Mouse (Mus musculus): Measurements from ENCODE around the gene A430033K04Rik.

A430033K04Rik gene

DNA sequence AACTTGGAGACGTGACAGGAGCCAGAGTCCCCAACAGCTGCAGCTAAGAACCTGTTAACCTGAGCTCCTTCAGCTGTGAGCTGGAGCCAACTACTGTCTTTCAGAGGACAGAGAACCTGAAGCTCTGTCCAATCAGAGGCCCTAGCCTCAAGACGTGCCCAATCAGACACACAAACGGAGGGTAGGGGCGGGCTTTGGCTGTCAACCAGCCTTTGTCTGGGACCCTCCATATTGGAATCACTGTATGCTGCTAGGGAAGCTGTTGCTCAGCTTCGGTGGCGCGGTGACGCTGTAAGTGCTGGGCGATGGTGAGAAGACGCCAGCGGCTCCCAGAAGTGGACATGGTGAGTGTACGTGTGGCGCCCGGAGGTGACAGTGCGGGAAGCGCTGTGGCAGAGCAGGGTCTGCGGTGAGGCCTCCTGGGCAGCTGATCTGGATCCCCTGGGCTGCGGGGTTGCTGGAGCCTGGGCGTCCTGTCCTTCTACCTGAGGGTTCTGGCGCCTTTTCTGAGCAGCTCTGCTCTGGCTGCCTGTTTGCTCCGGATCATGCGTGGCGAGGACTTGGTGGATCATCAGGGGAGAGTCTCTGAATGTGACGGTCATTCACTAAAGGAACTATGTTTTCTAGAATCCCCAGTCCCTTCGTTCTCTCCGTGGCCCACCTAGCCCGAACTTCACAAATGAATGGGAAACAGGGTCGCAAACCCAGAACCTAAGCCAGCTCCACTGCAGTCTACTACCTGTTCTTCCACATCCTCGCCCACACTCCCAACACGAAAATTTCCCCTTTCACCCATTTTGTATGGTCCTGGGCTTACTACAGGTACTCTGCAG, at the start of gene A430033K04Rik:
Gene A430033K04Rik, plus strand, starts transcription at position 215 of the 833 bp plus-strand sequence.
- peak; percentile 95 to 97 for DNase-seq

GRCm38 (mm10) chr5:138587396-138587795, 35.3 kb upstream of the A430033K04Rik start:
- peak; percentile 11 to 72 for DNase-seq

DNA sequence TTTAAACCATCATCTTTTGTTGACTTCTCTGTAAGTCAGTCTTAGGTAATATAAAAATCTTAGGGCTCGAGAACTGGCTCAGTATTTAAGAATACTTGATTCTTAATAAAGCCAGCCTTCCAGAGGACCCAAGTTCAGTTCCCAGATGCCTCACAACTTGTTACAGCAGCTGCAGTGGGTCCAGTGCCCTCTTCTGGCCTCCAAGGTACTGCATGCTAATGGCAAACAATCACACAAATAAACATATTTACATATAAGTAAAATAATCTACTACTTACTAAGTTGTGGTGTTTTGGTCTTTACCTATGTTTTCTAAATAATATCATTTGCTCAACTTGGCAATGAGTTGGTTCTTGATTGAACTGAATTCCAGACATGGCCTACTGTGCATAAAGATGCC, 4.3 kb upstream of the A430033K04Rik start:
- no peak for DNase-seq

DNA sequence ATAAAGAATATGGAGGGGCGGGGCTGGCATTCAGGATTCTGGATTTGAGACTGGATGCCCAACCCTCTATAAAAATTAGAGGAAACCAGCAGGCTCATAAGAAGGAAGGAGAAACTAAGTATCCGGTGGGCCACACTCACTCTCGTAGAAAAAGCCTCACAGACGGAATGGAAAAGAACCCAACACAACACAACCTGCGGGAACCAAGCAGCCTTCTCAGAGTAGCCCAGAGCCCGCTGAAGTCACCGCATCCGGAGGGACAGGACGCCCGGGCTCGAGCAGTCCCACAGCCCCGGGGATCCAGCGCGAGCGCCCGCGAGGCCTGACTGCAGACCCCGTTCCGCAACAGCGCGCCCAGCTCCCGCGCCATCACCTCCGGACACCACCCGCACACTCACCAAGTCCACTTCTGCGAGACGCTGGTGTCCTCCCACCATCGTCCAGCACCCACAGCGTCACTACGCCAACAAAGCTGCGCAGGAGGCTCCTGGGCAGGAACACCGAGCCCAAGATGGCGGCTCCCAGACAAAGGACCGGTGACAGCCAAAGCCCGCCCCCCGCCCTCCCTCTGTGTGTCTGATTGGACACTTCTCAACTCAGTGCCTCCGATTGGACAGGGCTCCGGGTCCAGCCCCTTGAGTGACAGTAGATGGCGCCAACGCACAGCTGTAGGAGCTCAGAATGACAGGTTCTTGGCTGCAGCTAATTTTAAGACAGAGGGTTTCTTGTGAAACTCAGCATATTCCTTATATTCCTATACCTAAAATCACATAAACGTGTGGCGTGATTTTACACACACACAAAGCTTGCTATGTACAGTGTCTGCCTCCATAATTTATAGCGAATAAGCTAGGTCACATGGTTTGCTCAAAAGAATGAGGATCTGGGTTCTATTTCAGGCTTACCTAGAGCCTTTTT, 3.2 kb upstream of the A430033K04Rik start, which contains the start of gene Zfp68:
Gene Zfp68, minus strand, starts transcription at position 551 of the 918 bp plus-strand sequence.
- DNase-seq: peak; percentile 95 to 96

- no peak for DNase-seq
These were observed 1.8 kb upstream of the A430033K04Rik start for GRCm38 (mm10) chr5:138620836-138621235.

DNA sequence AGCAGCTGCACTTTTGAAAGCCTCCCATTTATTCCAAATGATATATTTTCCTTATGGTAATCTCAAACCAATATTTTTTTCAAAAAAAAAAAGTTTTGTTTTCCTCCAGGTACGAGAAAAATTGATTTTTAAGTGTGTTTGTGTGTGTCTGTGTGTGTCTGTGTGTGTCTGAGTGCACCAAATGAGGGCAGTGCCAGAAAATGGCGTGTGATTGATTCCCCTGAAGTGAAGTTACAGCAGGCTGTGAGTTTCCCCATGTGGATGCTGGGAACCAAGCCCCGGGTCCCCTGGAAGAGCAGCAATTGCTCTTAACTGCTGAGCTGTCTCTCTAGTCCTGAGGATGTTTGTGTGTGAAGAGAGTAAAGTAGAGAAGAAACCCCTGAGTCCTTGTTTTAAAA, 818 bp downstream of the A430033K04Rik start:
- no peak for DNase-seq

DNA sequence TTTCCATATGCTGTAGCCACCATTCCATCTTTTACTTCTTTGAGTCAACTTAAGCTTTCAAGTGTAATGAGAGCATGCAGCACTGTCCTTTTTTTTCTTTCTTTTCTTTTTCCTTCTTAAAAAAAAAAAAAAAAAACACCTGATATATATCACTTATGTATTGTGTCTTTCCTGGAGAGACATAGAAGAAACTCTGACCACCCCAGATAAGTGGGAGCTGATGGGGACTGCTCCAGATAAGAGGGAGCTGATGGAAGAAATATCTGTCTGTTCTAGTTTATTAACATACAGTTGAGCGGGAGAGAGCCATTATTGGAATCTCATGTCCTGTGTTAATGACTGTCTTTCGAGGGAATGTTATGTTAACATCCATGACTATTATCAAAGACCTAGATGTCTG, 13.8 kb downstream of the A430033K04Rik start:
- DNase-seq: no peak

GRCm38 (mm10) chr5:138641081-138641480, 18.4 kb downstream of the A430033K04Rik start:
- no peak for DNase-seq

DNA sequence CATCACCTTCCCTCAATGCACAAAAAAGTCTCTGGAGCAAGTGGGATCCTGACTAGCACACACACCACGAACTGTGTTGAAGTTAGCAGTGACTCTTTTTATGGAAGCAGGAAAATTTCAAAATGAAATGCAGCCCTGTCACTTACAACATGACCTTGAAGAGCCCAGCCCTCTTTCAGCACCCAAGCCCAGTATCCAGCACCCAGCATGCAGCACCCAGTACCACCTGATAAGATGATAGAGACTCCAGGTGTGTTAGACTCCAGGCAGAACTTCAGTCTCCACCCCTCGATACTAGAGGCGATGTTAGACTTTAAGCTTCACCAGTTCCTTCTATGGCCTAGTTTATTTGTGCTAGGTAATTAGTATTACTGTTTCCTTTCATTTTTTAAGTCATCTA, 19.1 kb downstream of the A430033K04Rik start:
- DNase-seq: no peak

DNA sequence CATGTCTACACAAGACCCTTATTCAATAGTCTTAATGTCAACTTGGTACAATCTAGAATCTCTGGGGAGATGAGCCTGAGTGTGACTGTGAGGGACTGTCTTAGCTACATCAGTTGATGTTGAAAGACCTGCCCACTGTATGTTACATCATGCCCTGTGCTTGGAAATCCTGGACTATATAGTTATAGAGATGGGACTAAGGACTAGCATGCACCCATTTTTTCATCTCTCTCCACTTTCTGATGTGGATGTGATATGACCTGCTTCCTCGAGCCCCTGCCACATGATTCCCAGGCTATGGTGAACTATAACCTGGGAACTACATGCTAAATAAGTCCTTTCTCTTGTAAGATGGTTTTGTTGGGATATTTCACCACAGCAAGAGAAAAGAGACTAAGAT, 30.3 kb downstream of the A430033K04Rik start:
- no peak for DNase-seq

GRCm38 (mm10) chr5:138656477-138657156, 34.0 kb downstream of the A430033K04Rik start:
- DNase-seq: peak; percentile 26 to 41

GRCm38 (mm10) chr5:138657407-138657806, 34.7 kb downstream of the A430033K04Rik start:
- no peak for DNase-seq

- DNase-seq: peak; percentile 41 to 45
These were observed 35.2 kb downstream of the A430033K04Rik start for GRCm38 (mm10) chr5:138657854-138658253.

- DNase-seq: peak; percentile 11 to 25
These were observed 36.3 kb downstream of the A430033K04Rik start for GRCm38 (mm10) chr5:138658922-138659321.

GRCm38 (mm10) chr5:138683023-138683766, 60.5 kb downstream of the A430033K04Rik start:
- peak in 1 of 2 experiments; percentile 8 for DNase-seq

- DNase-seq: no peak
These were observed 61.2 kb downstream of the A430033K04Rik start for GRCm38 (mm10) chr5:138683821-138684220.

- no peak for DNase-seq
These were observed 64.8 kb downstream of the A430033K04Rik start for GRCm38 (mm10) chr5:138687453-138687852.

GRCm38 (mm10) chr5:138689254-138689653, 66.6 kb downstream of the A430033K04Rik start:
- no peak for DNase-seq

DNA sequence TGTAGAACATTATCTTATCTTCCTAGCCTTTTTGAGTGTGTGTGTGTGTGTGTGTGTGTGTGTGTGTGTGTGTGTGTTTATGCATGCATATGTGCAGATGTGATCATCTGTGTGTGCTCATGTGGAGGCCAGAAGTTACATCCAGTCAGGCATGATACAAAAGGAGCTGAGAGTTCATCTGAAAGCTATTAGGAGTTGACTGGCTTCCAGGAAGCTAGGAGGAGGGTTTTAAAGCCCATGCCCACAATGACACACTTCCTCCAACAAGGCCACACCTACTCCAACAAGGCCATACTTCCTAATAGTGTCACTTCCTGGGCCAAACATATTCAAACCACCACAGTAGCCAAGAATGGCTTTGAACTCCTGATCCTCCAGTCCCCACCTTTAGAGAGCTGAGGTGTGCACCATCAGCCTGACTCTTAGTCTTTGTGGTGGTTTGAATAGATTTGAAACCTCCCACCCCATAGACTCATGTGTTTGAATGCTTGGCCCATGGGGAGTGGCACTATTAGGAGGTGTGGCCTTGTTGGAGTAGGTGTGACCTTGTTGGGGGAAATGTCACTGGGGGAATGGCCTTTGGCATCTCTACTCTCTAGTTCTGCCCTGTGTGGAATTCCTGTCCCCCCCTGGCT, 70.4 kb downstream of the A430033K04Rik start:
- DNase-seq: no peak

DNA sequence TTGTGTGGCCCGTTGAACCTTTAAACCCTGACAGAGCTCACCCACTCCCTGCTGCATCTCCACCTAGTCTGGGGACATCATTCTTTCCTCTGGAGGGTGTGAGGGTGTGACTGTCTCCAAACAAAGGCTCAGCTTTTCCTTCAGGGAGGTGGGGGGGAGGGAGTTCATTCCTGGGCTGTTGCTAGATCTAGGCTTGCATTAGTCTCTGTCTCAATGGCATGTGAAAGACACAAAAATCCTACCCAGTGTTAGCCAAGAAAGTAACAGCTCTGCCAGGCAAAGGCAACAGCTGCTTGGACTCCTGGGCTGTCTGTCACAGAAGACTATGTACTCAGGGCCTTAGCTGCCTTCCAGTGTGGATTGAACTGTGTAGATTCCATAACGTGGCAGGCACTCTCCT, 71.4 kb downstream of the A430033K04Rik start:
- no peak for DNase-seq

DNA sequence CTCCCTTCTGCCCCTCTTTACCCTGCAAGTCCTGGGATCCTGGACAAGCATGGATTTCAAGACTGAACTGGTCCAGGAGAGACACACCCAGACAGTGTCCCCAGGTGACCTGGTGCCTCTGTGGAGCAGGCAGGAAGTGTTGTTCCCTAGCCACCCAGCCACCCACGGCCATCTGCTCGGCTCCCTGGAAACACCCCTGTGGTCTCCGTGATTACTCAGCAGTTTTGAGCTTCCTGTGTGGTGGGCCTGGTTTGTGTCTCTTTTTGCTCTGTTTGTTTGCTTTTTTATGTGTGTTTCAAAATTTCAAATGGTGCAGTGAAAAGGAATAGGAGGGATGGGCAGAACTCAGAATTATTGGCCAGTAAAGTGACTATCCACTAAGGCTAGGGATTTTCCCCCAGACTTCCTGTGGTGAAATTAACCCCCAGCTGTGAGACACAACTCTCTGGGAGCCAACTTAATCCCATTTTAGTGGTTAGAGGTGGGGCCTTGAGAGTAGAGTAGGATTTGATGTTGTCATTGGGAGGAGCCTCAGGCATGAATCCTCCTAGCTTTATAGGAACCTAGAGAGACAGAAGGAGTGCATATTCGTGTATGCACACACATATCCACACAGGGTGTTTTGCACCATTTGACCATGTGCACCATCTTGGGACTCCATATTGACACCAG, 72.0 kb downstream of the A430033K04Rik start:
- no peak for DNase-seq
